Mouse (Mus musculus) hematopoietic stem cell, adult 5-6 weeks (primary cell): Measurements from ENCODE around the gene Kifc3. TPM values are rescaled to one million over a fixed set of nuclear protein-coding genes. Genes with fewer than 3 reads are reported as not detected.

ENCODE experiments used
- ATAC-seq, 2 experiments: fragments of 125-278 bp in 1 of 2; replicated peaks in 1 of 2; 2 replicates each; pipeline ENCODE4 v1.8.0; 2016 to 2017; ENCODE audit warnings: inconsistent platforms in 2 of 2, mild to moderate bottlenecking in 2 of 2, moderate number of reproducible peaks in 2 of 2, low read depth in 1 of 2, moderate TSS enrichment in 1 of 2; ENCODE audit not compliant: low FRiP score in 2 of 2, poor library complexity in 2 of 2, severe bottlenecking in 2 of 2, insufficient read depth in 1 of 2, low TSS enrichment in 1 of 2
- total RNA-seq: library from RNA; stranded (forward); fragments of 172-1452, 232-1000 nt; gene quantifications from 2 replicates; pipeline ENCODE4 v1.2.3, GENCODE M21; 2017

Kifc3 gene
- total RNA-seq, 1 experiment from 2014 or later = 0.79 TPM

DNA sequence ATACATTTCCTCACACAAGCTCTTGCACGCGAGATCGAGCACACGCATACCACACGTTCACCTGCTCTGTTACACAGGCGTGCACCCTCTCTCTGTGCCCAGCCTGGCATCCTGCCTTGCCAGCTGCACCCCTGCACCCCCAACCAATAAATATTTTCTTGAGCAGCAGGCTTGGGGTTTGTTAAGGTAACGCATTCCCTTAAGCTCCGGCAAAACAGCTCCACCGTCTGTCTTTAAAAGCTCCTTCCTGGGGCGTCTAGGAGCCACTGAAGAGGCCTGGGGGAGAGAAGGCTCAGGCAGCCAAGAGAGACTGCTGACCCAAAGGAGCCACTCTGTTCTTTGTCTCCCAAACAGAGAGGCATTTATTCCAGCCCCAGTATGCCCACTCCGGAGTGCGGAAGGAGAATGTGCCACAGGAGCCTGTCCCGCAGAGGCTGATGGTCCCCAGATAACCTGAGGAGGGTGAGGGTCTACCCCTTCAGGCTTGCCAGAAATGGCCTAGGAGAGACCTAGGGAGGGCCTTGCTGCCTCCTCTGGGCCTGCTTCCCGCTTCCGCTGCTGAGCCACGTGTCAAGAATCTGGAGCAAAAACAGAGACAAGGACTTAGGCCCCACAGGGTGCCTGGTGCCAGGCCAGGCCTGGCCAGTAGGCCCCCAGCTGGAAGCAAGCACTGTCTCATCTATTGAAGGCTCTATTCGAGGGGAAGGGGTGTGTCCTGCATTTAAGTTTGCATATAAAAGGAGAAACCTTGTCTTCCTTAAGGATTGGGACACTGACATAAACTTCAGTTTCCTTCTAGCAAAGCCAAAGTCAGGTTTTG, 59.4 kb downstream of the Kifc3 start:
- no peak for ATAC-seq

GRCm38 (mm10) chr8:95142075-95142831, 60.4 kb downstream of the Kifc3 start:
- ATAC-seq = peak; percentile 40 to 50; a peak in 3 of 4 replicates

- ATAC-seq = peak in 1 of 2 experiments; percentile 50; a peak in 2 of 4 replicates
Measured at GRCm38 (mm10) chr8:95141469-95142074, 61.0 kb downstream of the Kifc3 start.

DNA sequence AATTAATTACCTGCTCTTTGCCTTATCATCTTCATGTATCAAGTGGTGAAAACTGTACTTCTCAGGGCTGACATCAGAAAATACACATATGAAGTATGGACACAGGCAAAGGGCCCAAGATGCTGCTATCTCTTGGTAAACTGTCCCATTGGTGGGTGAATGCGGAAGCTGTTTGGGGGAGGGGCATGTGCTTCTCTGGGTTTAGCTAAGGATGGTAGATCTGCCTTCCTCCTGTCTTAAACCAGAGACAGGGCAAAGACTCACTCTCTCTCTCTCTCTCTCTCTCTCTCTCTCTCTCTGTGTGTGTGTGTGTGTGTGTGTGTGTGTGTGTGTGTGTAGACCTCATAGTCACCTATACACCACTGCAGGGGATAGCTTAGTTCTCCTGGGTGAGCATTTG, 61.6 kb downstream of the Kifc3 start:
- ATAC-seq = no peak

DNA sequence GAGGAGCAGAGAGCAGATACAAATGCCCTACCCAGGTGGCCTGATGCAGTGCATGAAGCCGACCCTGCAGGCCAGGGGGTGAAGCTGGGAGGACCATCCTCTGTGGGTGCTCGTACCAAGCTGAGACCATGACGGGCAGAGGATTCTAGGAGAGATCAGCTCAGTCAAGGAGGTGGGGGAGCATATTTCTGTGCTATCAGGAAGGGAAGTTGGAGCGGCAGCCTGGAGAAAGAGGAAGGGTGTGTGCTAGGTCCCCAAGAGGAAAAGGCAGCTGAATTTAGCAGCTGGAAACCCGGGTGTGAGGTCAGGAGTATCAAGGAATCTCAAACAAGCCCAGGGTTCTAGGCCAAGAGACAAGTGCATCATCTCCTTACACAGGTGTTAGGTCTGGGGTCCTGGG, 62.1 kb downstream of the Kifc3 start:
- ATAC-seq = no peak

DNA sequence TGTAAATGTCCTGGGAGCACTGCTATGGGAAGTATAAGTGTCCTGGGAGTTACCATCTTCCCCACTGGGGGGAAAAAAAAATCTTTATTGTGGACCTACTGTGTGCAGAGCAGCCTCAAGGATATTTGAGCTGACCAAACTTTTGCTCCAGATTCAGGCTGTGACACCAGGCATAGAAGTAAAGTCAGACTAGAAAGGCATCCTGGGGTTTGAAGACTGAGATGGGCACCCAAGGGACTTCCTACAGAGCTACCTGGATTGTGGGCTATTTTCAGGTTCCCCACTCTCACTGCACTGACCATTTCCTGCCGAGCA, 63.6 kb downstream of the Kifc3 start:
- ATAC-seq = no peak

GRCm38 (mm10) chr8:95138341-95139050, 64.1 kb downstream of the Kifc3 start:
- ATAC-seq = no peak

DNA sequence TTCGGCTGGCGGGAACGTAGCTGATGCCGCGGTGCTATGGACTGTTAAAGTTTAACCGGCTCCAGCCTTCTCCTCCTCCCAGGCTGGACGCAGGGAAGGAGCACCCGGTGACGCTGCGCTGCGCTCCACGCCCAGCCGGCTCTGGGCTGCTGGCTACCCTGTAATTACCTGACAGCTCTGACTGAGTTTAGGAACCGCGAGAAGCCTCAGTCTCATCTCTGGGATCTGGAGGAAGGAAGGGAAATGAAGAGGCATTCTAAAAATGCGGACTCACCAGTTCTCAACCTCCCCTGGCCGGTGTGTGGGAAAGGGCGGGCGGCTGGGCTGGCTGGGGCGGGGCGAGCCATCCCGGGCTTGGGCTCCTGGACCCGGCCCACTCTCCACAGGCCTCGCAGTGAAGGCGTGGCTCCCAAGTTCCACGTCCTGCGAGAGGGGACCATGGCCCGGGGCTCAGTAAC, 64.9 kb downstream of the Kifc3 start:
- no peak for ATAC-seq

DNA sequence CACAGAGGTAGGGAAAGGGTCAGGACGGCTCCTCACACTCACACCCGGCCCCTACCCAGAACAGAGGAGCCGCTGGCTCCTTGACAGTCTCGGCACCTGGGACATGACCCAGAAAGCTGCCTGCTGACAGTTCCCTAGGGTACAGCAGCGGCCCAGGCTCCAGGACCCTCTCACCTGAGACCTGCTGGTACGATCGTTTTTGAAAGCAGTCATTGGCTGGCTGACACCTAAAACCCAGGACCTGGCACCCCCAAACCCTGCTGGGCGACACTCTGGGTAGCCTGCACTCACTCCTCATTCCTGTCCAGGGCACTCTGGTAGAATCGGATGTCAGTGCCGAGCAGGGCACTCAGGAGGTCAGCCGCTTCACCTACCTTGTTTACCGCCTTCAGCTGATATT, 65.4 kb downstream of the Kifc3 start:
- ATAC-seq = no peak

DNA sequence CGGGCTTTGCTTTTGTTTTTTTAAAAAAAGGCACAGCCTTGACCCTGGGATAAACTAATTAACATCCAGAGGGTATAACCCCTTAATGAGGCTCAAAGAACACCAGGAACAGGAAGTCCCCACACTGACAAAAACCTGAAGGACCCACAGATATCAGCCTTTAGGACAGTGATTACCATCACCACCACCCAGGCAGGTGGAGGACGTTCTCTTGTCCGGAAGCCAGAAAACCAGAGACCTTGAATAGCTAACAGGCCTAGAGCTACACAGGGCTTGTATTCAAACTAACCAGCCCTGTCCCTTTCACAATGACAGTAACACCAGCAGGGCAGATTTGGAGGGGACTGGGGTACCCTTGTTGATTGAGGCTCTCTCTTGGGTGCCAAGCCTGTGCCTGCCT, 66.4 kb downstream of the Kifc3 start:
- ATAC-seq = no peak

DNA sequence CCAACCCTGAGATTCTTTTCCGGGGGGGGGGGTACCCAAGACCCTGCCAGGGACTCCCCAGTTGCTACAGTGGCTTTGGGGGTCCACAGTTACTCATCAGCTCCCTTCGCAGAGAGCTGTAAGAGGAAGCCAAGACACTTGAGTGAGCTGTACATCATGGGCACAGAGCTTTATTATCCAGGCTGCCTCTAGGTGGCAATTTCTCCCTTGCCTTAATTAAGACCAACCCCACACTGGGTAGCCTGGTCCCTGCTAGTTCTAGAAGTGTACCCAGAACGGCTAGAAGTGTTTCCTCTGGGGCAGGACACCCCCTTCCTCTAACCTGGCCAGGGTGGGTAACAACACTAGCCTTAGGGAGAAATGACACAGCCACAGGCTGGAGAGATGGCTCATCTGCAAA, 67.4 kb downstream of the Kifc3 start:
- ATAC-seq = 0 out of 4 replicates have a peak, but pooled peaks of 1 of the 2 experiments have one; percentile 63

DNA sequence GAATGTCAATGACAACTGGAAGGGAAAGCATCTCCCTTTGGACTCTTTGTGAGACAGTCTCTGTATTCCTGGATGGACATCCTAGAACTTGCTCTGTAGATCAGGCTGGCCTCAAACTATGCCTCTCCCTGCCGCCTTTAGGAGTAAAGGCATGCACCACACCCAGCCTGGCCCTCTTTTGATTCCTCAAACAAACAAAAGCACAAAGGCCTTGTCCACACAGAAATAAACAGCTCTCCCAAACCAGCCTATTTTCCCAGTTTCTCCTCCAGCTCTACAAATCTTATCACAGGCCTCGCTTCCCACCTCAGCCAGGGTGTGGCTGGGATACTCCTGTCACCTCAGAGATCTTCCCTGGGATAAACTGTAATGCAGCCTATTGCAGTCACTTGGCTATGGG, 68.4 kb downstream of the Kifc3 start:
- ATAC-seq = no peak

DNA sequence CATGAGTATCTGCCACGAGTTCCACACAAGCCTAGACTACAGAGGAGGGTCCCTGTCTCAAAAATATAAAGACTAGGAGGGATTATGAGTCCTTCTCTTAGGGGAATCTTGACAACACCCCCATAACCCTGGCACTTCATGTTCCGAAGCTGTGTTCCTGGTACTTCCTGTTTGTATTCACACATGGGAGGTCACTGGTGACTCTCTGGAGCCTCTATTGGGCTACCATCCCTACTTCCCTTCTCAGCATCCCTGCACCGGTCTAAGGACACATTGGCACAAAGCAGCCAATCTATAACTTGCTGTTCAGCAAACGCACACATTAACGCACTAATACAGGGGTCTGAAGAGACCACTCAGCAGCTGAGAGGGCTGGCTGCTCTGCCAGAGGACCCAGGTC, 70.6 kb downstream of the Kifc3 start:
- no peak for ATAC-seq

DNA sequence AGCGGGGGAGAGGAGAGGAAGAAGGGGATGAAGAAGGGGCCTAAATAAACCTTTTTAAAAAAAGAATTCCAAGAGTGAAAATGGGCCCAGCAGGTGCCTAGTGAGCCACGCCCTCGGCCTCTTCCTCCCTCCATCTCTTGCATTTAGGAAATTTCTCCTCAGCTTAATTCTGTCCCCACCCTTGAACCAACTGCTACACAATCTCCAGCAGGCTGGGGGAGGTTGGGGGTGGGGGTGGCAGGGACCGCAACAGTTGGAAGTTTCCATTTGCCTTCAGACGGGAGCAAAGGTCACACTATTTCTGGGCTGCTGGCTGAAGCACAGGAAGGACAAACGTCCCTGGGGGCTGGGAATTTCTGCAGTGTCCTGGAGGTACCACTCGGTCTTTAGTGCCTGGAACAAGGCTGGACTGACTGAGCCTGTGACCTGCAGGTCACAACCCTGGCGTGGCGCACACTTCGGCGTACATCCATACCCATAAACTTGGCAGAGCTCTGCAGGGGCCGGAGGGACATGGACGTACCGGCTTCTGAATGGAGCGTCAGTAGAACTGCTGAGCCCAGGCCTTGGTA, 71.6 kb downstream of the Kifc3 start:
- no peak for ATAC-seq

- ATAC-seq = no peak
Measured at GRCm38 (mm10) chr8:95128750-95129260, 73.8 kb downstream of the Kifc3 start.

DNA sequence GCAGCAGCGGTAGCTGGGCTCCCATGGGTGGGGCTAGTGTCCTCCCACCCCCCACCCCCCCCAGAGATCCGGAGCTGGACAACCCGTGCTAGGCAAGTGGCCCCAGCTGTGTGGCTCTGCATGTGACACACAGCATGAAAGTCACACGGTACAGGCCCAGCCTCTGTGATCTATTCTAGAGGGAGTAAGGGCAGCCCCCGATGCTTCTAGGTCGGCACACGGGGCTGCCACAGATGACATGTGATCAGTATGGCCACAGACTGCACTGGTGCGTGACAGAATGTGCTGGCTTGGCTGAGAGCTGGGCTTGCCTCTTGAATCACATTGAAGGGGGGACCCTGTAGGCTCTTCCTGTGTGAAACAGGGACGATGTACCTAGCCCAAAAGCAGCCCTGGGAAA, 75.0 kb downstream of the Kifc3 start:
- no peak for ATAC-seq

DNA sequence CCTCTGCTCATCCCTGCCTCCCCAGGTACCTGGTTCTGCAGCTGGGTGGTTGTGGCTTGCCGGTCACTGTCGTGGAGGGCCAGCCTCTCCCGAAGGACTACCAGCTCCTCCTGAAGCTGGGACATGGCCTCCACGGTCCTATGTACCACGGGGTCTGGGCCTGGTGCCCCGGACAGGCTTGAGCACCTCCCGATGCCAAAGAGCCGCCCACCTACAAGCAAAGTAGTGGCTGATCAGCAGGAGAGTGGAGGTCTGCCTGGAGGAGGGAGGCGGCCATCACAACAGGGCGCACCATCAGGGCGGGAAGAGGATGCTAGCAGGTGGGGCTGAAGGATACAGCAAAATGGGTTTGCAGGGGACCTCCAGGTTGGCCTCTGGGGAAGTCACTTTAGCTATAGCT, 76.1 kb downstream of the Kifc3 start:
- no peak for ATAC-seq
